Mouse (Mus musculus) ES-Bruce4 (cell line): Measurements from ENCODE around the gene Usp20. TPM values are rescaled to one million over a fixed set of nuclear protein-coding genes. Genes with fewer than 3 reads are reported as not detected.

ENCODE experiments used
- H3K27ac ChIP-seq: 2 replicates; pipeline ENCODE4 v1.5.1; 2012; ENCODE audit warnings: low read length, inconsistent platforms; ENCODE audit not compliant: insufficient read depth
- H3K27me3 ChIP-seq: 2 replicates; pipeline ENCODE4 v1.6.1; 2012; ENCODE audit warnings: mild to moderate bottlenecking, low read length, inconsistent platforms; ENCODE audit not compliant: control insufficient read depth, poor library complexity, insufficient read depth, severe bottlenecking
- H3K36me3 ChIP-seq: 2 replicates; pipeline ENCODE4 v1.6.1; 2012; ENCODE audit warnings: inconsistent platforms, mild to moderate bottlenecking, low read length, moderate library complexity; ENCODE audit not compliant: control insufficient read depth, poor library complexity, insufficient read depth, severe bottlenecking
- H3K4me1 ChIP-seq: one replicate; pipeline ENCODE4 v1.8.1; 2011; ENCODE audit warnings: low read length; ENCODE audit not compliant: control insufficient read depth, insufficient read depth
- H3K4me3 ChIP-seq: 2 replicates; pipeline ENCODE4 v1.5.1; 2011; ENCODE audit warnings: low read depth, mild to moderate bottlenecking, low read length
- H3K9ac ChIP-seq: 2 replicates; pipeline ENCODE4 v1.6.1; 2012; ENCODE audit warnings: low read depth, mild to moderate bottlenecking, inconsistent platforms; ENCODE audit not compliant: poor library complexity, severe bottlenecking
- H3K9me3 ChIP-seq: replicated peaks from 2 replicates; pipeline ENCODE4 v1.6.1; 2012; ENCODE audit warnings: mild to moderate bottlenecking, low read length, inconsistent platforms; ENCODE audit not compliant: control insufficient read depth, poor library complexity, insufficient read depth, severe bottlenecking
- CTCF ChIP-seq: IDR thresholded peaks from one replicate; pipeline ENCODE4 v1.8.1; 2011; ENCODE audit warnings: low read depth, low read length
- EP300 ChIP-seq: IDR thresholded peaks from 2 replicates; pipeline ENCODE4 v1.6.1; 2011; ENCODE audit warnings: low read depth, low read length; ENCODE audit not compliant: insufficient read depth
- POLR2A ChIP-seq: IDR thresholded peaks from one replicate; pipeline ENCODE4 v1.8.1; 2011; ENCODE audit warnings: low read length; ENCODE audit not compliant: insufficient read depth
- polyA plus RNA-seq: library from polyadenylated mRNA; stranded (reverse); fragments of >200 nt; gene quantifications from 2 replicates; pipeline ENCODE4 v1.2.4, GENCODE M21; 2011; ENCODE audit warnings: low read depth; ENCODE audit not compliant: missing spikeins, insufficient read depth, insufficient read length

The Usp20 gene
- polyA plus RNA-seq, 1 experiment, result 7.2 TPM

DNA sequence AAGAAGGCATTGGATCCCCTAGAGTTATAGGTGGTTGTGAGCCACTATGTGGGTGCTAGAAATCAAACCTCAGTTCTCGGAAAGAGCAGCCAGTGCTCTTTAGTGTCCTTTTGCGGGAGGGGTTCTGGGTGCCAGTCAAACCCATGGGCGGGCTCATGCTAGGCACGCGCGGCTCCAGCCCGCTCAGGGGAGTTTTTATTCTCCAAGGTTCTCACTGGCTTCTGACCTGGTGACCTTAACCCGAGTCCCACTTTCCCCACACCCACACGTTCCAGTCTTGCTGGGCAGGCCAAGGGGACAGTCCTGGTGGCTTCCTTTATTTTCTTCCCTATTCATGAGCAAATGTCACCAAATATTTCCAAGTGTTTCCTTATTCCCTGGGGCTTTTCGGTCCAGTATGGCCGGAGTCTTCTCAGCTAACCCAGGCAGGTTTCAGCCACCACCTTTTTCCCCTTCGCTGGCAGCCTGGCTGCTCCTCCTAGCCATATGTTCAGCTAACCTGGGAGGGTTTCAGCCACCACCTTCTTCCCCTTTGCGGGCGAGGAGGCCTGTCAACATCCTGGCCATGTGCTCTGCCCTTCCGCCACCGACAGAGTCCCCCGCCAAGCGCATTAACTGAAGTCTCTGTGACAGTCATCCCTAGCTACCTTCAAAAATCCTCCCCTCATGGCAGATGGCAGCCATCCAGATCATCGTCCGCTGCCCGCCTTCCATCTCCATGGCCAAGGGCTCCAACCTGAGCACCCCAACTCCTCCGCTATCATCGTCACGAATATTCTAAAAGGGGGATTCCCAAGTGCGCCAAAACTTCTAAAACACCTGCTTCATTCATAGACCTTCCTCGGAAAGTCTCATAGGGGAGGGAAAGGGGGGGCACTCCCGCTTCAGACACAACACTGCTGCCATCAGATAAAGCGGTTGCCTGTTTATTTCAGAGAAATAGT is 79.0 kb downstream of the Usp20 start:
- Histone ChIP-seq H3K27me3 (no peaks in the 10 kb centered on the region), H3K9me3 (no peaks in the 10 kb centered on the region), H3K4me1 (peaks cover 9% of the 10 kb centered on the region), H3K4me3 (peak overlapping the region; percentile 74), H3K9ac (peak overlapping the region; percentile 47), H3K36me3 (peaks cover 7% of the 10 kb centered on the region; the same call in 1 of the 2 replicates), H3K27ac (peak overlapping the region; percentile 79)
- TF ChIP-seq EP300 (peak; percentile 79; the same call in 1 of the 2 replicates), POLR2A (no peak)

DNA sequence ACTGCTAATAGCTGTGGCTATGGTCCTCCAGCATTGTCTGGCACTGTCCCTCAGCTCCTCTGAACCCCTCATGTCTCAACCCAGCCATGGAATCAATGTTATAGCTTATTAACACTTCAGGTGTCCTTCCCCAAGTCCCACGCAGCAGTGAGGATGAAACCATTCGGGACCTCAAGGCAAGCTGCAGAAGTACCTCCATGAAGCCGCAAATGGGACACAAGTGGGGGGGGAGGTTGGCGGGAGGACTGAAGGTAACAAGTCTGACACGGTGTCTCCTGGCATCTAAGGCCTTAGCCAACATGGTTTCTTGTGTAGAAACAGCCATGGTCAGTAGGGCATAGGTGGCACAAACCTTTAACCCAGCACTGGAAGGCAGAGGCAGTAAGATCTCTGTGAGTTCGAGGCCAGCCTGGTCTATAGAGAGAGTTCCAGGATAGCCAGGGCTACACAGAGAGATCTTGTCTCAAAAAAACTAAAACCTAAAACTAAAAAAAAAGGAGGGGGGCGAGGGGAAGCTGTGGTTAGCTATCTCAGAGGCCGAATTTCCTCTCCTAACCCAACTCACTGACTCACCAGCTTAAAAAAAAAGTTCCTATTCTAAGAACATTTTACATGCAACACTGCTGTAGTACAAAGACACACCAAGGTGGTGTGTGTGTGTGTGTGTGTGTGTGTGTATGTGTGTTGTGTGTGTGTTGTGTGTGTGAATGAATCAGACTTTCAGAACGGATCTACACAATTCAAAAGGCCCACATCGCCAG is 80.0 kb downstream of the Usp20 start:
- peaks cover 14% of the 10 kb centered on the region for H3K4me1 ChIP-seq
- H3K4me3 ChIP-seq, result peak overlapping the region; percentile 74
- no peak for TF ChIP-seq EP300
- TF ChIP-seq CTCF, result no peak
- TF ChIP-seq POLR2A, result no peak
- H3K9ac ChIP-seq, result peak overlapping the region; percentile 47
- H3K36me3 ChIP-seq, result 0 out of 2 replicates have a peak, but pooled peaks cover 3% of the 10 kb centered on the region
- no peaks in the 10 kb centered on the region for H3K27me3 ChIP-seq
- H3K27ac ChIP-seq, result peak overlapping the region; percentile 79
- H3K9me3 ChIP-seq, result no peaks in the 10 kb centered on the region

- Histone ChIP-seq H3K9me3 (no peaks in the 10 kb centered on the region), H3K27me3 (no peaks in the 10 kb centered on the region), H3K4me3 (no peak overlapping the region), H3K36me3 (no peaks in the 10 kb centered on the region), H3K27ac (peak overlapping the region; percentile 96), H3K9ac (peak overlapping the region; percentile 57), H3K4me1 (peaks cover 12% of the 10 kb centered on the region)
- no peak for TF ChIP-seq POLR2A
These were observed 84.1 kb downstream of the Usp20 start for GRCm38 (mm10) chr2:31066019-31066789.

DNA sequence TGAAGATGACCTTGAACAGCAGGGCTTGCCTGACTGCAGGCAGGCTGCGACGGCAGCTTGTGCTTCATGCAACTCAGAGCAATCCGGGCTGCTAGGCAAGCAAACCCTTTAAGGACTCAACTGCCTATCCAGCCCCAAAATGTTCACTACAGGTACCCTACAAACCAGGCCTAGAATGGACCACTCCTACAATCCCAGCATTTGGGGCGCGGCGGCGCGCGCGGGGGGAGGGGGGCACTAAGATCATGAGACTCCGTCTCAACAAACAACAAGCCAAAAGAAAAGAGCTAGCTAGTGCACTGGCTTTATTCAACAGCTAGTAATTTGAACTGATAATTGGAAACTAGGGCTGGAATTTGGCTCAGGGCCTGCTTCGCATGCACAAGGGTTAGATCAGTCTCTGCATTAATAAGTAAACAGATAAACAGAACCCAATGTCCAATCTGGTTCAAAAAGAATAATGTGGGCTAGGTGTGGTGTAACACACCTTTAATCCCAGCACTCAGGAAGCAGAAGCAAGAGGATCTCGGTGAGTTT is 85.0 kb downstream of the Usp20 start:
- TF ChIP-seq POLR2A (no peak), EP300 (peak; percentile 70; the same call in 1 of the 2 replicates), CTCF (no peak)
- peak overlapping the region; percentile 57 for H3K9ac ChIP-seq
- H3K4me1 ChIP-seq, result peaks cover 12% of the 10 kb centered on the region
- H3K27ac ChIP-seq, result peak overlapping the region; percentile 96
- H3K36me3 ChIP-seq, result no peaks in the 10 kb centered on the region
- no peaks in the 10 kb centered on the region for H3K9me3 ChIP-seq
- no peaks in the 10 kb centered on the region for H3K27me3 ChIP-seq
- peak overlapping the region; percentile 22 for H3K4me3 ChIP-seq

- H3K9me3 ChIP-seq, result peaks cover 5% of the 10 kb centered on the region; the same call in 1 of the 2 replicates
- H3K9ac ChIP-seq, result peak overlapping the region; percentile 1; the same call in 1 of the 2 replicates
- H3K27ac ChIP-seq, result peak overlapping the region; percentile 96
- no peak for TF ChIP-seq EP300
- no peak for TF ChIP-seq CTCF
- TF ChIP-seq POLR2A, result no peak
- no peaks in the 10 kb centered on the region for H3K27me3 ChIP-seq
- peaks cover 12% of the 10 kb centered on the region for H3K4me1 ChIP-seq
- peaks cover 3% of the 10 kb centered on the region; the same call in 1 of the 2 replicates for H3K36me3 ChIP-seq
- peak overlapping the region; percentile 22 for H3K4me3 ChIP-seq
These were observed 85.7 kb downstream of the Usp20 start for GRCm38 (mm10) chr2:31067696-31068245.
